Mouse (Mus musculus) limb, embryonic 13.5 days (tissue): Measurements from ENCODE around the gene Pqlc3. TPM values are rescaled to one million over a fixed set of nuclear protein-coding genes. Genes with fewer than 3 reads are reported as not detected.

Experiments used
- polyA plus RNA-seq: library from polyadenylated mRNA; unstranded; fragments of >200 nt; fragmentation: Nextera tagmentation; extraction: Ambion mirVana; gene quantifications from 2 replicates; pipeline ENCODE4 v1.2.1, GENCODE M21; 2015

Pqlc3 gene
- polyA plus RNA-seq, 1 experiment from 2014 or later, result 7.2 TPM

Other genes with a start within 250 kb of the Pqlc3 start
- 2.6 and 2.8 TPM in 2 replicates for gene Greb1, start 199.5 kb downstream of the Pqlc3 start, polyA plus RNA-seq
- gene E2f6, start 189.4 kb downstream of the Pqlc3 start, polyA plus RNA-seq, result 58.3 and 59.8 TPM in 2 replicates
- 14.7 and 14.9 TPM in 2 replicates for gene Rock2, start 105.5 kb downstream of the Pqlc3 start, polyA plus RNA-seq
- gene 2410004P03Rik, start 11.3 kb upstream of the Pqlc3 start, polyA plus RNA-seq, result 0.52 and 0.65 TPM in 2 replicates
- 0.63 and 0.80 TPM in 2 replicates for gene Kcnf1, start 176.5 kb upstream of the Pqlc3 start, polyA plus RNA-seq